Mouse (Mus musculus) embryonic facial prominence, embryonic 13.5 days (tissue): ENCODE measurements around the gene Tubgcp4. TPM values are rescaled to one million over a fixed set of nuclear protein-coding genes. Genes with fewer than 3 reads are reported as not detected.

Experiments used
- ATAC-seq: fragments of 200-750 bp; cut with Nextera tagmentation; 2 replicates; pipeline ENCODE4 v1.8.0; 2017; ENCODE audit warnings: low read depth; ENCODE audit not compliant: insufficient number of reproducible peaks, insufficient read depth, low FRiP score, low TSS enrichment
- H3K27ac ChIP-seq: fragments of 300-500 bp; sonication (generic); 2 replicates; pipeline ENCODE4 v1.5.1; 2015; ENCODE audit warnings: moderate library complexity, mild to moderate bottlenecking, inconsistent platforms
- H3K27me3 ChIP-seq: fragments of 300-500 bp; sonication (generic); 2 replicates; pipeline ENCODE4 v1.6.1; 2015; ENCODE audit warnings: mild to moderate bottlenecking, inconsistent platforms
- H3K36me3 ChIP-seq: fragments of 300-500 bp; sonication (generic); 2 replicates; pipeline ENCODE4 v1.6.1; 2015; ENCODE audit warnings: mild to moderate bottlenecking, inconsistent platforms
- H3K4me1 ChIP-seq: fragments of 300-500 bp; sonication (generic); 2 replicates; pipeline ENCODE4 v1.6.1; 2015; ENCODE audit warnings: inconsistent platforms
- H3K4me2 ChIP-seq: fragments of 300-500 bp; sonication (generic); 2 replicates; pipeline ENCODE4 v1.6.1; 2015; ENCODE audit warnings: moderate library complexity, mild to moderate bottlenecking, inconsistent platforms
- H3K4me3 ChIP-seq: fragments of 300-500 bp; sonication (generic); 2 replicates; pipeline ENCODE4 v1.5.1; 2015; ENCODE audit warnings: mild to moderate bottlenecking, inconsistent platforms
- H3K9ac ChIP-seq: fragments of 300-500 bp; sonication (generic); 2 replicates; pipeline ENCODE4 v1.6.1; 2015; ENCODE audit warnings: mild to moderate bottlenecking, inconsistent platforms
- H3K9me3 ChIP-seq: fragments of 300-500 bp; sonication (generic); 2 replicates; pipeline ENCODE4 v1.6.1; 2016; ENCODE audit warnings: inconsistent platforms
- WGBS: fragments of 180-500 bp; shearing (Covaris S2); methylation state at CpG from one replicate; pipeline ENCODE4 v1.1.7; 2015; ENCODE audit warnings: mixed read lengths; 5-methylcytosine and 5-hydroxymethylcytosine counted together
- polyA plus RNA-seq: library from polyadenylated mRNA; unstranded; fragments of >200 nt; fragmentation: Nextera tagmentation; extraction: Ambion mirVana; gene quantifications from 2 replicates; pipeline ENCODE4 v1.2.1, GENCODE M21; 2015

Tubgcp4 gene
- polyA plus RNA-seq, 1 experiment from 2014 or later, result 71.4 TPM

DNA sequence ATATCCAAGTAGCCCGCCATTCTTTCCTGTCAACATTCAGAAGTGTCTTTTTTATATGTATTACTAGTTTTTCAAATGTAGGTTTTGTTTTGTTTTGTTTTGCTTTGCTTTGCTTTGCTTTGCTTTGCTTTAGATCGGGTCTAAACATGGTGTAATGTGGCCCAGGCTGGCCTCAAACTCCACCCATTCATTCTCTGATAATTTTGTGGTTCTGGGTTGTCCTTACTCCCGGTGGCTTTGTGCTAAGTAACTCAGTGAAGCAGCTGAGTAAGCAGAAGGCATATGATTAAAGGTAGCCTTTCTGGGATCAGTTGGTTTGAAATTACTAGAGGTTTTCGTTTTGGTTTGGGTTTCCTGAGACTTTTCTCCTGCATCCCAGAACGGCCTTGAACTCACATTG is 20.8 kb upstream of the Tubgcp4 start:
- Histone ChIP-seq H3K4me2 (no peak overlapping the region), H3K4me1 (no peaks in the 10 kb centered on the region), H3K27ac (no peak overlapping the region), H3K9ac (no peak overlapping the region), H3K9me3 (no peaks in the 10 kb centered on the region), H3K36me3 (peaks cover 48% of the 10 kb centered on the region), H3K4me3 (no peak overlapping the region), H3K27me3 (no peaks in the 10 kb centered on the region)
- WGBS, result 77% methylated on average over 5 of the region's 5 CpGs
- ATAC-seq, result no peak

DNA sequence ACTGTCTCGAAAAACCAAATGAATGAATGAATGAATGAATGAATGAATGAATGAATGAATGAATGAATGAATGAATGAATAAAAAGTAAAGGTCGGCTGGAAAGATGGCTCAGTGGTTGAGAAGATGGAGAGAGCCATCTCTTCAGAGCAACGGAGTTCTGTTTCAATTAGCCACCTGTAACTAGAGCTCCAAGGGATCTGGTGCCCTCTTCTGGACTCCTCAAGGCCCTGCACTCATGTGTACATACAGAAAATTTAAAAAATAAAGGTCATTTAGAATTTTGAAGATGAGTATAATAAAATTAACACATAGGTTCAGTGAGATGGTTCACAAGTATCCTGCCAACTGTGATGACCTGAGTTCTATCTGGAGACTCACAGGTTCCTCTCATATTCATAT is 17.4 kb upstream of the Tubgcp4 start:
- Histone ChIP-seq H3K9me3 (no peaks in the 10 kb centered on the region), H3K4me2 (no peak overlapping the region), H3K4me1 (no peaks in the 10 kb centered on the region), H3K4me3 (no peak overlapping the region), H3K27me3 (no peaks in the 10 kb centered on the region), H3K27ac (no peak overlapping the region), H3K9ac (no peak overlapping the region), H3K36me3 (peaks cover 43% of the 10 kb centered on the region)
- 84% methylated on average over 3 of the region's 3 CpGs for WGBS
- ATAC-seq, result no peak

DNA sequence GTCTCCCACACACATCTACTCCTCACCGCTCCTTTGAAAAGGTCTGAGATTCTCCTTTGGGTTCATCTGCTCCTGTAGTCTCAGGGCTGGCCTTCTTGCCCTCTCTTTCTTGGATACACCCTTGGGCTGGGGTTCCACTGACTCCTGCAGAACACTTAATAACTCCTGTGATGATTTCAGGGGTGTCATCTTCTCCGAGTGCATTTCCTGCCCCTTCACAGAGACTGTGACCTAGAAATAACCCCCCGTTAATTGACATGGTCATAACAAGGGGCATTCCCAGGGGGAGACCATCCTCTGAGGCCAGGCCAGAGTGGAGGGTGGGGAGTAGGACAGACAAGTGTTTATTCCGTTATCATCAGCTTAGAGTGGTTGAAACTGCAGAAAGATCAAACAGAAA is 1.3 kb upstream of the Tubgcp4 start:
- WGBS, result 57% methylated on average over 4 of the region's 4 CpGs
- peaks cover 34% of the 10 kb centered on the region for H3K36me3 ChIP-seq
- peak overlapping the region; percentile 77 for H3K4me2 ChIP-seq
- H3K9me3 ChIP-seq, result no peaks in the 10 kb centered on the region
- H3K4me3 ChIP-seq, result peak overlapping the region; percentile 90
- no peak overlapping the region for H3K27ac ChIP-seq
- no peaks in the 10 kb centered on the region for H3K27me3 ChIP-seq
- ATAC-seq, result no peak
- H3K9ac ChIP-seq, result peak overlapping the region; percentile 88
- H3K4me1 ChIP-seq, result peaks cover 28% of the 10 kb centered on the region

DNA sequence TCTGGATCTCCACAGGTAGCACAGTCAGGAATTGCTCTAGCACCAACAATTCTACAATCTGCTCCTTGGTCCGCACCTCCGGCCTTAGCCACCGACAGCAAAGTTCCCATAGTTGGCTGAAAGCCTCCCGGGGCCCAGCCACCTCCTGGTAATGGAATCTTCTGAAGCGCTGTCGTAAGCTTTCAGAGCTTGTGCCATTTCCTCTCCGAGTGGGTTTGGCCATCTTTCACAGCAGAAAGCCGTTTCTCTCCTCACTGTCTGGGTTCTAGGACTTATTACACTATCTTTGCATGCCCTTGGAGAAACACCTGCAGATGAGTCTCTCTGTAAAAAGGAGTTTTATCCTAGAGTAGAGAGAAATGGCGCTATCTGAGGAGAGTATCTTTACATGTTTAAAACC is 552 bp upstream of the Tubgcp4 start:
- peak overlapping the region; percentile 88 for H3K9ac ChIP-seq
- H3K27me3 ChIP-seq, result no peaks in the 10 kb centered on the region
- peak overlapping the region; percentile 90 for H3K4me3 ChIP-seq
- no peak for ATAC-seq
- no peaks in the 10 kb centered on the region for H3K9me3 ChIP-seq
- H3K36me3 ChIP-seq, result peaks cover 35% of the 10 kb centered on the region
- no peak overlapping the region for H3K27ac ChIP-seq
- 4% methylated on average over 9 of the region's 9 CpGs for WGBS
- H3K4me1 ChIP-seq, result peaks cover 28% of the 10 kb centered on the region
- H3K4me2 ChIP-seq, result peak overlapping the region; percentile 77

DNA sequence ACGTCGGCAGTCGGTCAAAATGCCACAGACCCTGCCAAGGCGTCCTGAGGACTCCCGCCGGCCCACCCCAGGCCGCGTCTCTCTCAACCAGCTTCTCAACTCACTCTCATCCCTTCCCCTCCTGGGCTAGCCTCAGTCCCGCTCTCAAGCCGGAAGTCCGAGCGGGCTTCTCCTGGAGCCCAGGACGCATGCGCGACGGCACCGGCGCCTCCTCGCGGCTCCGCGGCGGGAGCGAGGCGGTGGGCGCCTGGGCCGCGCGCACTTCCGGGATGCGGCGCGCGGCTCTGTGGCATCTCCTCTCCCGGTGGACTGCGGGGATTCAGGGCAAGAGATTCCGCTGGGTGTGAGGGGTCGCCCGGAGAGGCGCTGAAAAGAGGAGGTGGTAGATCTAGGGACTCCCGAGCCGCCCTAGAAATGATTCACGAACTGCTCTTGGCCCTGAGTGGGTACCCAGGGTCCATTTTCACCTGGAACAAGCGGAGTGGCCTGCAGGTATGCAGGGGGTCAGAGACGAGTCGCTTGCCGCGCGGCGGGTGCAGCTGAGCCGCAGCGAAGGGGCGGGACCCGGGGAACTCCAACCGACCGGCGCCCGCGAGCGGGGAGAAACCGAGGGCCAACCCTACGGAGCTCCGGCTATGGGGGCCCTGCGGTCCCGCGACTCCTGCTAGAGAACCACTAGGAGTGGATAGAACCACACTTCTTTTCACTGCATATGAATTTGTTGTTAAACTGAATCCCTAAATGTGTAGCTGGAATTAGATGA is 707 bp downstream of the Tubgcp4 start, which contains the start of gene Zscan29:
Gene Zscan29 (minus strand): TSS at position 146 of the 763 bp plus-strand sequence.
- Histone ChIP-seq H3K27me3 (no peaks in the 10 kb centered on the region), H3K4me3 (peak within 1 kb of the TSS; percentile 90), H3K4me1 (peaks cover 28% of the 10 kb centered on the region), H3K4me2 (peak within 1 kb of the TSS; percentile 77), H3K9ac (peak within 1 kb of the TSS; percentile 88), H3K36me3 (peaks cover 39% of the 10 kb centered on the region), H3K9me3 (no peaks in the 10 kb centered on the region), H3K27ac (peak within 1 kb of the TSS; percentile 92)
- peak; percentile 88 for ATAC-seq
- WGBS, result 1% methylated on average over 64 of the region's 66 CpGs

DNA sequence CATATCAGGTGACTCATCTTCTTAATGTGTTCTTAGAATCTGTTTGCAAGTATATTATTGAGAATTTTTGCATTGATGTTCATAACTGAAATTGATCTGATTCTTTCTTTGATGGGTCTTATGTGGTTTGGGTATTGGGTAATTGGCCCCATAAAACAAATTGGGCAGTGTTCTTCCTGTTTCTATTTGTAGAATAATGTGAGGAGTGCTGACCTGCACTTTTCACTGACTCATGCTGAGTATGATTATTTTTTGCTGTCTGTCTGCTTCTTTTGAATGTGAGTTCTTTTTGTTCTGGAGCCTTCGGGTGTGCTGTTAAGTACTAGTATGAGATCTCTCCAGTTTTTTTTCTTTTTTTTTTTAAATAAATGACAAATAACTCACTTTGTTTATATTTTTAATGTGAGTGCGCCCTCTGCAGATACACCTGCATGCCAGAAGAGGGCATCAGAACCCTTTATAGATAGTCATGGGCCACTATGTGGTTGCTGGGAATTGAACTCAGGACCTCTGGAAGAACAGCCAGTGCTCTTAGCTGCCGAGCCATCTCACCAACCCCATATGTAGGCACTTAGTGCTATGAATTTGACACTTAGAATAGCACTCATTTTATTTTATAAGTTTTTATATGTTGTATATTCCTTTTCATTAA is 8.5 kb downstream of the Tubgcp4 start:
- 87% methylated on average over 3 of the region's 3 CpGs for WGBS

DNA sequence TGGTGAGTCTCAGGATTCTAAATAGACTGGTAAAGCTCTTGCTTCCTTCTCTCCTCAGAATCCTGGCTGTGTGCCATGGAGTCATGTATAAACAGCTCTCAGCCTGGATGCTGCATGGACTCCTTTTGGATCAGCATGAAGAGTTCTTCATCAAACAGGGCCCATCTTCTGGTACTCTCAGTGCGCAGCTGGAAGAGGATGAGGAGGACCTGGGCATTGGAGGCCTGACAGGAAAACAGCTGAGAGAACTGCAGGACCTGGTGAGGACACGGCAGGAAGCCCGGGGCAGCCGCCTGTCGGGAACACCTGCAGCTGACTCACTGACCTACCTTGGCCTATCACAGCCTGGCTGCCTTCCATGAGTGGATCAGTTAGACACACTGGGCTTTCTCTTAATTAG is 13.0 kb downstream of the Tubgcp4 start:
- no peaks in the 10 kb centered on the region for H3K9me3 ChIP-seq
- H3K4me1 ChIP-seq, result no peaks in the 10 kb centered on the region
- H3K36me3 ChIP-seq, result peaks cover 73% of the 10 kb centered on the region
- 92% methylated on average over 5 of the region's 5 CpGs for WGBS
- ATAC-seq, result no peak
- no peak overlapping the region for H3K27ac ChIP-seq
- H3K4me3 ChIP-seq, result no peak overlapping the region
- no peaks in the 10 kb centered on the region for H3K27me3 ChIP-seq
- H3K4me2 ChIP-seq, result no peak overlapping the region
- H3K9ac ChIP-seq, result no peak overlapping the region

More for the DNA sequence above, 8.5 kb downstream of the Tubgcp4 start:
- Histone ChIP-seq H3K4me3 (no peak overlapping the region), H3K4me2 (no peak overlapping the region), H3K4me1 (no peaks in the 10 kb centered on the region), H3K9ac (no peak overlapping the region), H3K9me3 (no peaks in the 10 kb centered on the region), H3K27ac (no peak overlapping the region), H3K36me3 (peaks cover 79% of the 10 kb centered on the region), H3K27me3 (no peaks in the 10 kb centered on the region)
- ATAC-seq, result no peak

DNA sequence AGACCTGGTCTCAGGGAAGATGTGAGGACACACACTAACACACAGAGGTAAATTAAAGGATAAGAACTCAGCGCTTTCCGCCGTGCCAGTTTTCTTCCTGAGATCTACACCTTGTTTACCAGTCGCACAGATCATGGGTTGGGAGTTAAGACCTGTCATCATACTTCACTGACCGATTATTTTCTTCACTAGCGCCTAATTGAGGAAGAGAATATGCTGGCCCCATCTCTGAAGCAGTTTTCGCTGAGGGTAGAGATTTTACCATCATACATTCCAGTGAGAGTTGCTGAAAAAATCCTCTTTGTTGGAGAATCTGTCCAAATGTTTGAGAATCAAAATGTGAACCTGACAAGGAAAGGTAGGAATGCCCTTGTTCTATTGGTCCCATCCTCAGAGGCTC is 13.7 kb downstream of the Tubgcp4 start:
- no peak overlapping the region for H3K4me2 ChIP-seq
- H3K9me3 ChIP-seq, result no peaks in the 10 kb centered on the region
- no peaks in the 10 kb centered on the region for H3K4me1 ChIP-seq
- ATAC-seq, result no peak
- H3K9ac ChIP-seq, result no peak overlapping the region
- WGBS, result 94% methylated on average over 7 of the region's 7 CpGs
- H3K27ac ChIP-seq, result no peak overlapping the region
- H3K27me3 ChIP-seq, result no peaks in the 10 kb centered on the region
- peaks cover 73% of the 10 kb centered on the region for H3K36me3 ChIP-seq
- no peak overlapping the region for H3K4me3 ChIP-seq

DNA sequence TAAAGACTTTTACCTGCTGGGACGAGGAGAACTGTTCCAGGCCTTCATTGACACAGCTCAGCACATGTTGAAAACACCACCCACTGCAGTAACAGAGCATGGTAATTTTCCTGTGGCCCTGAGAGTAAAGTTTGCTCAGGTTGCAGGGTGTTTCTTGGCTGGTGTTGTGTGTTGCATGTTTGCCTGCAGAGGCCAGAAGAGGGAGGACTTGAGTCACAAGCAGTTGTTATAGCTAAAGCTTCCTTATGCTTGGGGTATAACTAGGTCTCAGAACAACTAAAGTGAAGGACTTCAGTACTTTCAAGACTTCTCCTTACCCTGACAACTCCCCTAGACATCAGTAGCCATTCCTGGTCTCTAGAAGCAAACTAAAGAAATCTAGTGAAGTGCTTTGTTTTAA is 18.1 kb downstream of the Tubgcp4 start:
- Histone ChIP-seq H3K9ac (no peak overlapping the region), H3K9me3 (no peaks in the 10 kb centered on the region), H3K36me3 (peaks cover 90% of the 10 kb centered on the region), H3K4me2 (no peak overlapping the region), H3K4me1 (no peaks in the 10 kb centered on the region), H3K27me3 (no peaks in the 10 kb centered on the region), H3K4me3 (no peak overlapping the region), H3K27ac (no peak overlapping the region)
- ATAC-seq, result no peak
- 72% methylated on average over 1 of the region's 1 CpGs for WGBS

DNA sequence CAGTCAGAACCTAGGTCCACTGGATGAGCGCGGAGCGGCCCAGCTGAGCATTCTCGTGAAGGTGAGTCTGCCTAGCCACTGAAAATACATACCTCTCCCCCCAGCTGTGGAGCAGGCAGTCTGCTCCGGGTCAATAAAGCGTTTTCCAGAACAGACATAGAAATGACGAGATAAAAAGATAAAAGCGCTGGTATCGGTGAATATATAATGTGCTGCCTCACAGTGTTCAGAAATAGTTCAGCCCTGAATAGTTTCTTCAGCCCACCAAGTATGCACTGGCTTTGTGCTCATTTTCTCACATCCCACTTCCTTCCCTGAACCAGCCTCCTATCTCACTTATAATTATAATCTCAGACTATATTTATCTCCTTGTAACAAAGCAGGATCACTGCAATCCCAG is 25.0 kb downstream of the Tubgcp4 start:
- Histone ChIP-seq H3K9me3 (no peaks in the 10 kb centered on the region), H3K4me2 (no peak overlapping the region), H3K4me1 (no peaks in the 10 kb centered on the region), H3K27ac (no peak overlapping the region), H3K36me3 (peaks cover 96% of the 10 kb centered on the region), H3K27me3 (no peaks in the 10 kb centered on the region), H3K4me3 (no peak overlapping the region), H3K9ac (no peak overlapping the region)
- no peak for ATAC-seq
- 92% methylated on average over 9 of the region's 9 CpGs for WGBS

DNA sequence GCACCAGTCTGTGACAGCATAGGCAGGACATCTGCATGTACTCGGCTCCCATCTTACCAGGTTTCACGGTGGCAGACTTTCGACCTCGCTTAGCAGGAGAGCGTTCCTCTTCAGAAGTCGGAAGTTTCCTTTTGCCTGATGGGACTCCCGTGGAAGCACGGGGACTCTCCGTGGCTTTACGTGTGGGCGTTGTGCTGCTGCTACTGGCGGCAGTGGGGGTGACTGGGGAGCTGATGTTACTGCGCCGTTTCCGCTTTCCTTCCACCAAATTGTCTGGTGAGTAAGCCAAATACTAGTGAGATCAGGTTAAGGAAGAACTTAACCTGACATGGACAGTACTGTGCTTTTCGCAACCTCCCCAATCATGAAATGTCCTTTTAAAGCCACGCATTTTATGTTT is 33.8 kb downstream of the Tubgcp4 start:
- Histone ChIP-seq H3K27me3 (no peaks in the 10 kb centered on the region), H3K4me2 (no peak overlapping the region), H3K36me3 (peaks cover 94% of the 10 kb centered on the region), H3K27ac (no peak overlapping the region), H3K4me3 (no peak overlapping the region), H3K9ac (no peak overlapping the region), H3K4me1 (no peaks in the 10 kb centered on the region), H3K9me3 (no peaks in the 10 kb centered on the region)
- no peak for ATAC-seq
- WGBS, result 95% methylated on average over 17 of the region's 17 CpGs

DNA sequence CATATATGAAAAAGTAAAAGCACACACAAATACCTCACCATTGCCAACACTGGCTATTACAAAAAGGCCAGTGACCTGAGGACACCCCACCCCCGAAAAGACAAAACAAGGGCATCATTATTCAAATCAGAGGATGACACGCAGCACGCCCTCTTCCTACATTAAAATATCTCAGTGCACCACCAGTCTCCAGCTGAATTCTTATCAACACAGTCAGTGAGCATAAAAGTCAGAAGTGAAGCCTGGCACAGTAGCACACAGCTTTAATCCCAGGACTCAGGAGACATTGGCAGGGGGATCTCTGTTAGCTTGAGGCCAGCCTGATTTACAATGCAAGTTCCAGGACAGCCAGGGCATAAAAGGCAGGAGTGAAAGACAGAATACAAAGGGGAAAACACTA is 36.1 kb downstream of the Tubgcp4 start:
- no peaks in the 10 kb centered on the region for H3K4me1 ChIP-seq
- H3K36me3 ChIP-seq, result peaks cover 93% of the 10 kb centered on the region
- no peak overlapping the region for H3K4me2 ChIP-seq
- no peak overlapping the region for H3K27ac ChIP-seq
- no peaks in the 10 kb centered on the region for H3K9me3 ChIP-seq
- no peak overlapping the region for H3K9ac ChIP-seq
- 93% methylated on average over 3 of the region's 3 CpGs for WGBS
- no peaks in the 10 kb centered on the region for H3K27me3 ChIP-seq
- ATAC-seq, result no peak
- no peak overlapping the region for H3K4me3 ChIP-seq
